Mouse (Mus musculus) right cerebral cortex, postnatal 14 days (tissue): ENCODE measurements around the gene Atp6v0e.

Source experiments
- DNase-seq: peaks from one replicate; pipeline ENCODE4 v3.0.0; 2022

The Atp6v0e gene

DNA sequence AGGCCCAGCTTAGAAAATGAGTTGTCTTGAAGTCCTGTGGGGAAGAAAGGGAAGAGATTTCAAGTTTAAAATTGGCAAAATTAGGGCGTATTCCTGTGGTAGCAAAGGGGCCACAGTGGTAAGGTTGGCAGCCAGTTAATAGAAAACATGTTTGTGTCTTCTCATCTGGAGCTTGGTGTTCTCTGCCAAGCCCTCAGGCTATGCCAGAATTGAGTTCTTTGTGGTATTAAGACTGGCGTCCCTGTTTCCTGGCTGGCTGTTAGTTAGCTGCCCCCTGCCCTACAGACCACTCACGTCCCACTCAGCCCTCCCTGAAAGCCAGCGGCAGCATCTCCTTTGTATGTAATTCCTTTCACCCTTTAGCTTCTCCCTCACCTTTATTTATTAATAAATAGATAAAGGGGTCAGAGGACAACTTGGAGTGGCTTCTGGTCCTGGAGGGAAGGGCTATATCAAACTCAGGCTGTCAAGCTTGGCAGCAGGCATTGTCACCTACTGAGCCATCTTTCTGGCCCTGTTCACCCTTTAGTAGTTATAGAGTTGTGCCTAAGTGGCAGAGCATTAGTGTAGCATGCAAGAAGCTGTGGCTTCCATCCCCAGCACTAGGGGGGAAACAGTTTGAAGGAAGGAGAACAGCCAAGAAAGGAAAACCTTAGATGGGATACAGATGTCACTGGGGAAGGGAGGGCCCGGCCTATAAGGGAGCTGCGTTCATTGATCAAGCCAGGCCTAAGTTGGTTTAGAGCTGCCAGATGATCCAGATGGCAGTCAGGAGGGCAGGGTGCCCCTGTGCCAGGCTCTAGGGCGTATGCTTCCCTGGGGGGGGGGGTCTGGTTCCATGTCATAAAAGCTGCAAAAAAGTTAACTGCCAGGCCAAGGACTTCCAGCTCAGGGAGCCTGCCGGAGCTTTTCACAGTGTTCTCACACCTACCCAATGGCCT lies 26.0 kb downstream of the Atp6v0e start:
- no peak for DNase-seq

DNA sequence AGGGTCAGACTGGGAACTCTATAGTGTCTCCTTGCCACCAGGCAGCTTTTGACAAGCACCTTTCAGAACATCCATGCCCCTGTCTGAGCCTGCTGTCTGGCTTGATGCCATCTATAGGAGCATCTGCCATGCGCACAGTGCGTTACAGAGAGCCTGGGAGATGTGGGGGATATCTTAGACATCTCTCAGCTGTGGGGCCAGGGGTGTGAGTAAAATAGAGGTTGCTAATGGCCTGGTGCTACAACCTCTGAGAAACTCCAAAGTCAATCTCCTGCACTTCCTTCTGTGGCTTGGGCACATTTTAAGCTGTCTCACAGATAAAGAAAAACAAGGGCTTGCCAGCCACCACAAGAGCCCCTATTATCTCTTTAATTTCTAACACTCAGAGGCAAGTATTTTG lies 26.8 kb downstream of the Atp6v0e start:
- DNase-seq, result no peak

DNA sequence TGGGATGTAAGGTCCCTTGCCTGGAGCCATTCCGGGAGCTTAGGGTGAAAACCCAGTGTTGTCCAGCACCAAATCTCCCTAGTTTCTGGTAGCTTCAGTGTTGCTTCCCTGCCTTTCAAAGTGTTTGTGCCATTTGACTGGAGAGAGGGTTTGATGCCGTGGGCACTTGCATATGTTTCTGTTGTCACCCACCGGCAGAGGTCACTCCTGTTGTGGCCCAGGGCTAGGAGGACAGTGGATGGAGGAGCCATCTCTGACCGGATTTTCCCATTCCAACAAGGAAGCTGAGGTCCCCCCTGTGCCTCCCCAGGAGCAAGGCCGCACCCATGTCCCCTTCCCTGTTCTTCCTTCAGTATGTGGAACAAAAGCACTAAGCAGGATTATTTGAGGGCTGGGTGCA lies 27.2 kb downstream of the Atp6v0e start:
- no peak for DNase-seq

DNA sequence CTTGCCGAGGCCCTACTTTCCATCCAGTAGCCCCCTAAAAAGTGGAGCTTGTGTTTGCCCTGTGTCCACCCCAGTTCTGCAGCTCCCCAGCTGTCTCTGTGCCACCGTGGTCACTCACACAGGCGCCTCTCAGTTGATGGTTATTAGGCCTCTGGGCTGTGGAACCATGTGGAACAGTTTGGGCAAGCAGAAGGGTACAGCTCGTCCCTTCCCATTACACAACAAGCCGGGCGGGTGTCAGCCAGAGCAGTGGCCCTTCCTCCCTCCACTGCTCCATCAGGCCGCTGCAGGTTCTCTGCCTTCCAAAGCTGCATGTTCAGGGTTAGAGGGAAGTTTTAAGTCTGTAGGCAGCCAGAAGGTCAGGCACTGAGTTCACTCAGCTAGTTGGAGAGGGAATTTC lies 28.1 kb downstream of the Atp6v0e start:
- DNase-seq, result no peak

DNA sequence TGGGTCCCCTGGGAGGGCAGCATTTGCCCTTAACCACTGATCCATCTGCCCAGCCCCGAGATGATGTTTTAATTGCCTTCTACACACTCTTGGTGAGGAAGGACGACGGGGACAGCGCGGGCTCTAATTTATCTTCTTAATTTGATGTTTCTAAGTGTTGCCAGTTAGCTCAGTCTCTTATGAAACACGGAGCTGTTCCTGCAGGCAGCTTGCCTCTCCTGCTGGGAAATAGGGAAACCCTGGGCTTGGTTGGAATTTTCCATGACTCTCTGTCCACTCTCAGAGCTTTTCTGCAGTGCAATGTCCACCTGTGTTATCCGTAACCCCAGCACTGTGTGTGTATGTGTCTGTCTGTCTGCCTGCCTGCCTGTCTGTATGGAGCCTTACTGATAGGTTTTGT lies 30.4 kb downstream of the Atp6v0e start:
- no peak for DNase-seq

DNA sequence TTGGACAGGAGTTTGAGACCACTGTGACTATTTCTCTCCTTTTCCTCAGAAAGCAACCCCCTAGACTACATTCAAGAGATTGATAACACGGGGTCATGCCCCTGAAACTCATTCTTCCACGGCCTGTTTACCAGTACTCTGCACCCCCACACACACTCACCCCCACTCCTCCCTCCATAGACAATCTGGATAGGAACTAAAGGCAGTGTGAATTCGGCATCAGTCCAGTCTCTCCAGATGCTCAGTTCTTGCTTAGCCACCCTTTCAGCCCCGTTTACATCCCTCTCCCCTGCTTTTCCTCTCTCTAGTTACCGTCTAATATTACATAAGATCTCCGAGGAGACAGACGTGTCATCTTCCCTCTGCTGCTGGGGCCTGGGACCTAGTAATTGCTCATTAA lies 31.1 kb downstream of the Atp6v0e start:
- no peak for DNase-seq

DNA sequence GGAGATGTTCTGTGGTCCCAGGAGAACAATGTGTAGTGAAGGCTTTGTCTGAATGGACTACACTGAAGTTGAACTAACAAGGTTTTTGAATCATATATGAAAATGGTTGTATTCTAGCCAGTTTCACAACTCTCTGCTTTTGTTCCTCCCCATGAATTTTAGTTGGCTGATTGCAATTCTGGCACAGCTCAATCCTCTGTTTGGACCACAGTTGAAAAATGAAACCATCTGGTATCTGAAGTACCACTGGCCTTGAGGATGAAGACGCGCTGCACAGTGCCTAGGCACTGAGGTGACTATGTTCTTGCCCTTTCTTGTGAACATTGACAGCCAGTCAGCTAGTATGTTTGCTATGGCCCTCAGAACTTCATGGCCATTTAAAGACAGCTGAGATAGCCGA lies 32.2 kb downstream of the Atp6v0e start:
- no peak for DNase-seq

DNA sequence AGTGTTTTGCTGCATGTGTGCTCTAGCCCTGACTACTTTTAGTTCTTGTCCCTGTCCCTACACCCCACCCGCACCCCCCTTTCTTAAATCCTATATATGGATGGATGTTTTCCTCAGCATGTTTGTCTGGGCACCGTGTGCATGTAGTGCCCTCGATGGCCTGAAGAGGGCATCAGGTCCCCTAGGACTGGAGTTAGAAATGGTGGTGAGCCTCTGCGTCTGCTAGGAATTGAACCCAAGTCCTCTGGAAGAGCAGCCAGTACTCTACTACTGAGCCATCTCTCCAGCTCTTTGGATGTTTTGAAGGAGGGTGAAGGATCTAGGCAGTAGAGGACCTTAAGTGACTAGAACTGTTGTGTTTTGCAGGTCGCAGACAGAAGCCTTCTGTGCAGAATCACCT lies 35.8 kb downstream of the Atp6v0e start:
- no peak for DNase-seq

DNA sequence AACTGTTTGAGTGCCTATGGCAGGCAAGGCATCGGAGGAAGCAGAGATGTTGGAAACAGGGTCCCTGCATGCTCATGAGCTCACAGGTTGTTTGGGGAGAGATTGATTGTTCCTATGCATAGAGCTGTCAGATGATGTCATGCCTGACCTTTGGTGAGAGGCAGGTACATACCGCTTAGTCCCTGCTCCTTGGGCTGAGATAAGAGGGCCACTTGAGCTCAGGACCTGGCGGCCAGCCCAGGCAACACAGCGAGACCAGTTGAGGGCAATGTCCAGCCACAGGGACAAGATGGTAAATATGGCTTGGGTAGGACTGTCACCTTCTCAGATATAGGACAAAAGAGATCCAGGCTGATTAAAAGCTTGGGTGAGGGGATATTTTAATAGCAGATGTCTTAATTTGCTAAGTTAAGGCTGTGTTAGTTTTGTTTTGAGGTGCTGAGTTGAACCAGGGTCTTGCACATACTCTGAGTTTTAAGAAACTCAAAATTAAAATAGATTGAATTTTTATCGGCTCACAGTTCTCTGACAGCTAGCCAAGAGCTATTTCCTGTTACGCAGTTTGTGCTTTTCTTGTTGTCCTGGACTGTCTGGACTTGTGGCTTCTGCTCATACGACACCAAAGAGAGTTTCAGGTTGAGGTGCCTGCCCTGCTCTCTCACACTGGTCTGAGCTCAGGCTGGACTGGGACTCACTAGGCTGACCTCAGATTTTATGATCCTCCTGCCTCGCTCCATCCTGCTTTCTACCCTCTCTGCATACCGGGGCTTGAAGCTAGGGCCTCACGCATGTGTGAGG lies 37.0 kb downstream of the Atp6v0e start:
- DNase-seq, result no peak

DNA sequence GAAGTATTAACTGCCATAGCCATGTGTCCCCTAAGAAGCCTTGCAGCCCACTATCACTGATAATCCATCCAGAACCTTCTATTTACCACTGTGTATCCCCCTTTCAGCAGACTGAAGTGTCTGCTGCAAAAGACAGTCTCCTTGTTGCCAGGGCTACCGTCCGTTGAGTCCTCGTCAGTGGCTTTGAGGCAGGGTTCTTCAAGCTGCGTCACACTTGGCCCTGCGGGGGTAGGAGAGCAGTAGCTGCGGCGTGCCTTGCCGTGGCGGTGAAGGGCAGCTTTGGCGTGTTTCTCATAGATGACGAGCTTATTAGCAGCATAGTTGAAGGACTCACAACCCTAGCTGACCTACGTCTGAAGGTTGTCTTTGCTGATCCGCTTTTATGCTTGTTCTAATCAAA lies 38.5 kb downstream of the Atp6v0e start:
- DNase-seq, result peak; percentile 30

DNA sequence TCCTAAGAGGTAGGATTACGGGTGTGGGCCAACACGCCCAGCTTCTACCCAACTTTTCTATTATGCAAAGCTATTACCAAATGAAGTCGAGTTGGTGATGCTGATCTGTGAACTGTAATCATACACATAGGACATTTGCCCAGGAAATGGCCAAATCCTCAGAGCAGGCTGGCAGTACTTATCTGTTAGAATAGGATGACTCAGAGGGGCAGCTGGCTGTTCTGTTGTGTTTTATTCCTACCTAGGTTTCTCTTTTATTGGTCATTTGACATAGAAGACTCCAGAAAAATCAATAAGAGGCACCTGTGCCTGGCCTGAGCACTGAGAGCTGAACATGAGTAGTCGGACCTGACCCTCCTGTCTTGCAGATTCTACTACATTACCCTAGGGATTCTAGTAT lies 39.6 kb downstream of the Atp6v0e start:
- DNase-seq, result no peak

DNA sequence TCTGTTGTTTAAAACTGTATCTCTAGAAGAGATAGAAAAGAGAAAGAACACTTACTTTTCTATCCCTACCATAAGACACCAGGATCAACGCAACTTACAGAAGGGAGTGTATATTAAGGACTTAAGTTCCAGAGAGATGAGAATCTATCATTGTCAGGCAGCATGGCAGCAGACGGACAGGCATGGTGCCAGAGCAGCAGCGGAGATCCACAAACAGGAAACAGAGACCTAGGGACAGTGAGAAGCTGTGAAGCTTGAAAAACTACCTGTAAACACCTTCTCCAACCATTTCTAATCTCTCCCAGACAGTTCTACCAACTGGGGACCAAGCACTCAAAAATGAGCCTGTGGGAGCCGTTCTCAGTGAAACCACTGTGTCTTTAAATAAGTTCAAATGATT lies 40.6 kb downstream of the Atp6v0e start:
- no peak for DNase-seq

DNA sequence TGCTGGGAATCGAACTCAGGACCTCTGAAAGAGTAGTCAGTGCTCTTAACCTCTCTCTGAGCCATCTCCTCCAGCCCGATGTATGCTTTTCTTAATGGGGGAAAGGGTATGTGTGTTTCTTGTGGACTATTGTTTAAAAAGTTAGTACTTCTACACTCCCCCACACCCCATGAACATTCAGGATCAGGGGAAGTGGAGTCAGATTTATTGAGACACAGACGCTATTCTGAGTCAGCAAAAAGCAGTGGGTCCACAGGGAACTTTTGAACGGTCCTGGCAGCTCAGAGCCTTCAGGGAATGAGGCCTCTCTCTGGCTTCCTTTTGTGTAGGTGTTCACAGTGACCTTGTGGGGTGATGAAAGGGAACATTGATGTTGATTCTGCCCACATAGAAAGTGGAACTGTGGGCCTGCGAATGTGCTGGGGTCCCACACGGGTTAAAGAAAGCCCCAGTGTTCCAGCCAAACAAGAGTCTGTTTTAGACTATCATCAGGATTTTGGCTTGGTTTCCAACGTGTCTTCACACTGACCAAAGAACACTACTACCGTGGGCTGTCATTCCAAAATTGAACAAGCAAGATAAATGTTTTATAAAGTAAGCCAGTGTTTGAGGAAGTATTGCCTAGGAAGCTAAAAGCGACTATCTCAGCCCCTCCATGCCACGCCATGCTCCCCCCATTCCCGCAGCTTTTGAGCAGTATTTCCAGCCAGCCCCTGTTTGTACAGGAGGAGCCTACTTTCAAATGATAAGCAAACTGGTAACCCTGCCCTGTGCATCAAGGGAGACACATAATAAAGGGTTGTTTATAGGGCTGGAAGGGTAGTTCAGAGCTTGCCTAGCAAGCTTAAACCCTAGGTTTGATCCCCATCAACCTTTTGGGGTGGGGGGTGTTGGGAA lies 42.7 kb downstream of the Atp6v0e start:
- DNase-seq, result no peak

DNA sequence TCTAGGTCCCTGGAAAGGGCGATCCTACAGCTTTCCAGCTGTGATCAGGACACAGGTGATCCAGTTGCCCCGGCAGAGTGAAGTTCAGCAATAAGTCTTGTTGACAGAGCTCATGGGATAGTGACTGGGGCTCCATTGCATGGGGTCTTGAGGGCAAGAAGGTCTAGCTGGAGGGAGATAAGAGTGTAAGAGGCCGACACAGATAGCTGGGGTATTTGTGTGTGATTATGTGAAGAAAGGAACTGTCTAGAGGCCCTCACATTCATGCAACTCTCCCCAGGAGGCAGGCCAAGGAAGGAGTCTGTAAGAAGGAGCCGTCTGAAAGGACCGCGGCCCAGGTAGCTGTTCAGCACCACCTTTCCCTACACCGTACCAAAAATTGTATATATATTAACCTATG lies 44.0 kb downstream of the Atp6v0e start:
- no peak for DNase-seq

DNA sequence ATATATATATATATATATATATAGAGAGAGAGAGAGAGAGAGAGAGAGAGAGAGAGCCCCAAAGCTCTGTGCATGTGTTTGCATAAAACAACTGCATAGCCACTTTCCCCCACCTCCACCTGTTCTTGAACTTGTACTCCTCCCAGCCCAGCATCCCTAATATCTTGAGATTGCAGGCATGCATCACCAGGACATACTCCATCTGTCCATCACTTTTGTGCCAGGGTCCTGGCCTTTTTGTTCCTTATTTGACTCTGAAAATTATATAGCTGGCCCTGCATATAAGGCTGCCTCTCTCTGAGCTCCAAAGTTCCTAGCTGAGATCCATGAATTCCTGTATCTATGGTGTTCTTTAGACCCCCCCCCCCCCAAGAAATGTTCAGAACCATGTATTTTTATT lies 45.5 kb downstream of the Atp6v0e start:
- DNase-seq, result no peak

DNA sequence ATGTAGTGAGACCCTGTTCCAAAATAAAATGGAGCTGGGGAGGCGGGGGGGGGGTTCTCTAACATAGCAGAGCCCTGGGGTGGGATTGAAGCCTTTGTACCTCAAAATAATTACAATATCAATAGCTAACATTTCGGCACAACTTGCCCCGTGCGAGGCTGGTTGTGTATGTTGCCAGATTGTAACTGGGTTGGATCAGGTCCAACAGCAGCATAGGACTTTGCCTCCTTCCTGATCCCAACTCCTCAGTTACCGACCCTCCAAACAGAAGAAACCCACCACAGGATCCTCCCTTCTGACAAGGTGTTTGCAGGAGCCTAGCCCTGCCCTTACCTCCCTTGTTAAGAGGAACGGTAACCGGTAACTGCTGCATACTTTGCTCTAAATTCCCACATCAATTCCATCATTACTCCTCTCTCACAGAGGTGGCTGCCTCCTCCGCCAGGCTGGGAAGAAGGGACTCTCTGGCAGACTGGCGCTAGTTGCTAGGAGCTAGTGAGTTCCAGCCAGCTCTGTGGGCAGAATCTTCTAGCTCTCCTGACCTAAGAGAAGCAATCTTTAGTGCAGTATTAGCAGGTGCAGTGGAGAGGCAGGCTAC lies 46.1 kb downstream of the Atp6v0e start:
- DNase-seq, result peak; percentile 26

DNA sequence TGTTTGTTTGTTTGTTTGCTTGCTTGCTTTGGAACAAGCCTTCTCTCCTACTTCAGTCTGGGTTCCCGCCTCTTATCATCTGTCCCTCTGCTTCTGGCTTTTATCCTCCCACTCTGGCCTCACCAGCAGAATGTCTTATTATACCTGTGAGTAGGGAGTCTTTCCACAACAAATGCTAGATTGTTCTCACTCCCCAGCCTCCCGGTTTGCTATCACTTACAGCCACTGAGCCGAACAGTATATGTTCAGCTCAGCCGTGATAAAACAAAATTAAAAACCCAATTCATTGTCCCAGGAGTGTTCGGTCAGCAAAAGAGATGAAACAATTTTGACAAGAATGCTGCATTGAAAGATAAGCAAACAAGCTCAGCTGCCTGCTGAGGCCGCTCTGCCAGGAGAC lies 47.0 kb downstream of the Atp6v0e start:
- no peak for DNase-seq

DNA sequence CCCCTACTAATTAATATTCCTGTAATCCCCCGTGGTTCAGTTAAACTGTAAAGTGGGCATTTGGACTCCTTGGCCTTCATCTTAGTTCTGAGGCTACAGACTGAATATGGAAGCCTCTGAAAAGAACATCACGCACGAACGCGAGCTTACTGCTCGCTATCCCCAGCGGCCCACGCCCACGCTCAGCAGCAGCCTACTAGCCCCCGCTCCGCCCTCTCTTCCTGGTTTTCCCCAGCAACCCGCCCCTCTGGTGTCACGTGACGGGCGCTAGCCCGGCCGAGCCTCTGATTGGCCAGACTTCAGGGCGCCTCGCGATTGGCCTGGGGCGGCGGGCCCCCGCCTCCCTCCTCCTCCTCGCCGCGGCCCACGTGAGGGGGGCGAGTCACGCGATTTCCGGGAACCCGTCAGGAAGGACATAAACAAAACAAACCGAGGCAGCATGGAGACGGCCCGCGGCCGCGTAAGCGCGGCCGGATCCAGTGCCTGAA lies 52.3 kb downstream of the Atp6v0e start, which contains the start of gene Crebrf:
TSS of gene Crebrf (plus strand) at position 380 of the 488 bp plus-strand sequence.
- peak; percentile 98 for DNase-seq

DNA sequence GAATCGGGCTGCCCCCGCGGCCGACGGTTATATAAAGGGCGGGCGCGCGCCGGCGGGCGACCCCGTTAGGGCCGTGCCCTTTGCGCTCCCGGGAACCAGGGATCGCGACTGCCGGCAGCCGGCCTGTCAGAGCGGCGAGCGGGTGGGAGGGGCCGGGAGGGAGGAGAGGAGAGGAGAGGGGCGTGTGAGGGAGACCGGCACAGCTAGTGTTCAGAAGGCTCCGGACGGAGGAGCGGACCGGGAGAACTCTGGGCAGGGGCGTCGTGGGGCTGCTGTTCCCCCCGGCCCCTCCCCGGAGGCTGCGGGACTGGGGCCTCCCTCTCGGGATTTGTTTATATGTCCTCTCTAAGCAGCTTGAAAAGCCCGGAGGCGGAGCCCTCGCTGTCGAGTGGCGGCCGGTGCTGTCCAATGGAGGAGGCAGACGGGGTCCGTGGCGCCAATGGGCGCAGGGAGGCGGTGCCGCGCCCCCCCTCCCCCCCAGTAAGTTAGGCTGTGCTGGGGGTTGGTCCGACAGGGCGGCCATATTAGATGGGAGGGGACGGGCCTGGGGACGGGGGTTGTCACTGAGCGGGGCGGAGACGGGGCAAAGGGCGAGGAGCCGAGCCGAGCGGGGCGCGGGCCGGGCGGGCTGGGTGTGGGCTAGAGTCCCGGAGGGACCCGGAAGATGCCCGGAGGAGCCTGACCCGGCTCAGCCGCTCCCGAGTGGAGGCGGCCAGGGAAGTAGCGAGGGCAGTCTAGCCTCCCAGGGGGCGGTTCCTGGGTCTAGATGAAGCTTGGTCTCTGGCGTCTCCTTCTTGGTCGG lies 53.1 kb downstream of the Atp6v0e start:
- DNase-seq, result peak; percentile 95

DNA sequence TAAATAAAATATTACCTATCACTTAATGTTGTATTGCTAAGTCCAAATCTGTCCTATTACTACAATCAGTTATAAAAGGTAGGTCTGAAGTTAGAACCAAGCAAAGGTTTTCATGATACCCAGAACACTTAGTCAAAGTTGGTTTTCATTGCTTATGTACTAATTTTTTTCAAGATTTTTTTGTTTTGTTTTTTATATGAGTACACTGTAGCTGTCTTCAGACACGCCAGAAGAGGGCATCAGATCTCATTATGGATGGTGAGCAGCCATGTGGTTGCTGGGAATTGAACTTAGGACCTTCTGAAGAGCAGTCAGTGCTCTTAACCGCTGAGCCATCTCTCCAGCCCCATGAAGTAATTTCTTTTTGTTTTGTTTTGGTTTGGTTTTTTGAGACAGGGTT lies 54.8 kb downstream of the Atp6v0e start:
- no peak for DNase-seq

DNA sequence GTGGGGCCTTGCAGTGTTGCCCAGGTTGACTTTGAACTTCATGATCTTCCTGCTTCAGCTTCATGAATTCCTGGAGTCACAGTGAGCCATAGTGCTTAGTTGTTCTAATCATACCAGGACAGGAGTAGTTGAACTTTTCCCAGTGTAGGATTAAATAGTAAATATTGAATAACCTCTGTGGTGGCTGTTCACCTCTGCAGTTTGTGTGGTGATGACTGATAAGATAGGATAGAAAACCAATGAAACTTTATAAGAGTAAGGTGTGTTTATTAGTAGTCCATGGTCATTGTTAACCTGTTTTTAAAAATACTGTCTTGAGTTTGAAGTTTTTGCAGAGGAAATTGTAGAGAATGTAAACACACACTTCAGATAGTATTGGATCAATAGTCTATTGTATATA lies 56.4 kb downstream of the Atp6v0e start:
- no peak for DNase-seq

DNA sequence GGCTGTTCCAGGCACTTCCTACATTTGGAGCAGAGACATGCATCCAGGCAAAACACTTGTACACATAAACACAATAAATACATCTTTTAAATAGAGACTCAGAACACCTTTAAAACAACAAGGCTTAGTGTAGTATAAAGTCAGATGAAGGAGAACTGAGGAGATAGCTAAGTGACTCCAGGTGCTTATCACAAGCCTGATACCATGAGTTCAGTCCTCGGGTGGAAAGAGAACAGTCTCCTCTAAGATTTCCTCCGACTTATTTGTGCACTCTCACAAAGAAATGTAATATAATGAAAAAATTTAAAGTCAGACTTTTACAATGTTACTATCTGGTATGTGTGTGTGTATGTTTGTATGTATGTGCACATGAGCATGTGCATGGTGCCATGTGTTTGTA lies 58.8 kb downstream of the Atp6v0e start:
- no peak for DNase-seq
